Mouse (Mus musculus) left cerebral cortex, adult 11 months (tissue): Measurements from ENCODE around the gene Tcl1b3.
"Not testable (repeated sequence)": the region's sequence is repeated elsewhere in the genome, so short reads cannot be mapped to it uniquely, and the experiment has no call there.

Experiments
- DNase-seq: peaks from one replicate; pipeline ENCODE4 v3.0.0; 2022; ENCODE audit warnings: low spot score

Tcl1b3 gene

GRCm38 (mm10) chr12:105190743-105191142 is at the start of gene Tcl1b3:
Tcl1b3 (plus strand) TSS chr12:105191043.
- not testable (repeated sequence) for DNase-seq

GRCm38 (mm10) chr12:105143096-105143495 is 47.7 kb upstream of the Tcl1b3 start:
- no peak for DNase-seq

GRCm38 (mm10) chr12:105144928-105145327 is 45.9 kb upstream of the Tcl1b3 start:
- DNase-seq: not testable (repeated sequence)

- no peak for DNase-seq
These were observed 45.1 kb upstream of the Tcl1b3 start, which contains the start of gene Tcl1b2 for GRCm38 (mm10) chr12:105145714-105146113. Tcl1b2 (plus strand) TSS chr12:105146014.

GRCm38 (mm10) chr12:105155286-105155685 is 35.6 kb upstream of the Tcl1b3 start:
- DNase-seq: not testable (repeated sequence)

- DNase-seq: no peak
These were observed 32.0 kb upstream of the Tcl1b3 start for GRCm38 (mm10) chr12:105158842-105159241.

GRCm38 (mm10) chr12:105159390-105159789 is 31.5 kb upstream of the Tcl1b3 start, which contains the start of gene Tcl1b1:
Tcl1b1 (plus strand) TSS chr12:105159690.
- no peak for DNase-seq

GRCm38 (mm10) chr12:105166734-105167133 is 24.1 kb upstream of the Tcl1b3 start:
- DNase-seq: no peak

- no peak for DNase-seq
These were observed 17.5 kb upstream of the Tcl1b3 start for GRCm38 (mm10) chr12:105173366-105173765.

- DNase-seq: not testable (repeated sequence)
These were observed 16.5 kb upstream of the Tcl1b3 start for GRCm38 (mm10) chr12:105174318-105174717.

- not testable (repeated sequence) for DNase-seq
These were observed 14.8 kb upstream of the Tcl1b3 start, which contains the start of gene Tcl1b5 for GRCm38 (mm10) chr12:105176044-105176443. Tcl1b5 (plus strand) TSS chr12:105176344.

- DNase-seq: not testable (repeated sequence)
These were observed 9.7 kb upstream of the Tcl1b3 start for GRCm38 (mm10) chr12:105181040-105181644.

- not testable (repeated sequence) for DNase-seq
These were observed 1.9 kb upstream of the Tcl1b3 start for GRCm38 (mm10) chr12:105188980-105189379.

GRCm38 (mm10) chr12:105199684-105200497 is 9.0 kb downstream of the Tcl1b3 start:
- not testable (repeated sequence) for DNase-seq

- not testable (repeated sequence) for DNase-seq
These were observed 10.8 kb downstream of the Tcl1b3 start, which contains the start of gene Tcl1b4 for GRCm38 (mm10) chr12:105201657-105202056. Tcl1b4 (plus strand) TSS chr12:105201957.

- DNase-seq: no peak
These were observed 16.2 kb downstream of the Tcl1b3 start for GRCm38 (mm10) chr12:105207071-105207470.

- no peak for DNase-seq
These were observed 17.6 kb downstream of the Tcl1b3 start for GRCm38 (mm10) chr12:105208441-105208840.

- no peak for DNase-seq
These were observed 18.4 kb downstream of the Tcl1b3 start for GRCm38 (mm10) chr12:105209231-105209630.

- no peak for DNase-seq
These were observed 26.4 kb downstream of the Tcl1b3 start for GRCm38 (mm10) chr12:105217101-105217760.

GRCm38 (mm10) chr12:105222601-105223319 is 31.9 kb downstream of the Tcl1b3 start, which contains the start of gene Tcl1:
Tcl1 (minus strand) TSS chr12:105222793.
- no peak for DNase-seq

GRCm38 (mm10) chr12:105224621-105225320 is 33.9 kb downstream of the Tcl1b3 start:
- DNase-seq: no peak
